Mouse (Mus musculus) left cerebral cortex, adult 9 months (tissue): ENCODE measurements at regions not wholly inside any gene's neighbourhood (a gene's known extent, or its start where the extent isn't known, plus 50 kb on each side); places are given as distances from the start of the nearest gene placed in this dataset.

Experiments
- DNase-seq, 2 experiments: peaks; one replicate each; pipeline ENCODE4 v3.0.0; 2022; ENCODE audit warnings: low spot score in 2 of 2

DNA sequence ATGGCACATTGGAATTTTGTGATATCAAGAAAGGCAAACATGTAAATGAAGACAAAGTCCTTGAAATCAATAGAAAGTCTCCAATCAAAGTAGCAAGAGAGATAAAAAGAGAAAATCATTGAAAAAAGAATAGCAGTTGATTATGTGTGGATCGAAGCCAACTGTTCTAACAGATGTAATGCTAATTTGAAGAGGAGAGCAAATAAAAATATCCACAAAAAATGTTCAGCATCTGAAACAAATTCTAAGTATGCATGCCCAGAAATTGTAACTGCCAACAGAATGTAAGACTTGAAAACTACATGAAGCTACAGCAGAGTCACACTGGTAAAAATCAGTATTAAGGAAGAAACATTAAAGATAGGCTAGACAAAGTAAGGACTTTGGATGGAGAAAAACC, 587.2 kb upstream of the Galntl6 start:
- DNase-seq: no peak

- DNase-seq: no peak
These were observed 579.0 kb upstream of the Galntl6 start for GRCm38 (mm10) chr8:59491392-59491791.

DNA sequence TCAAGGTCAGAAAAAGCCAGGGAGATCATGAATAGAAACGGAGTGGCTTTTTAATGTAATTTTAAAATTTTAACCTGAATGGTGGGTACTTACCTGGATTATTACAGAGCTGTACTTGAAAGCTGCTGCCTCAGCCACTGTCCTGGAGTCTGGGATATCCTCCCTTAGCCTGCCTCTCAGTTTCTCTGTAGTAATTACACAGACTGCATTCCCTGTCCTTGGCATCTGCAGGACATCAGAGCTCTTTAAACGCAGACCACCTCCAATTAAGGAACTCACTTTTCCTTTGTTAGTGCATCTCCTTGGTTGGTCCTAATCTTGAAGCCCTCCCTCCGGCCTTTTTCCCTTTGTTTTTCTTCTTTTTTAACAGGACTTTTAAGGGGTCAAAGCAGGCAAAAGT, 565.8 kb upstream of the Galntl6 start:
- DNase-seq: no peak

- DNase-seq: no peak
These were observed 561.8 kb upstream of the Galntl6 start for GRCm38 (mm10) chr8:59474195-59474594.

GRCm38 (mm10) chr8:59448622-59449021, 536.2 kb upstream of the Galntl6 start:
- DNase-seq: no peak

DNA sequence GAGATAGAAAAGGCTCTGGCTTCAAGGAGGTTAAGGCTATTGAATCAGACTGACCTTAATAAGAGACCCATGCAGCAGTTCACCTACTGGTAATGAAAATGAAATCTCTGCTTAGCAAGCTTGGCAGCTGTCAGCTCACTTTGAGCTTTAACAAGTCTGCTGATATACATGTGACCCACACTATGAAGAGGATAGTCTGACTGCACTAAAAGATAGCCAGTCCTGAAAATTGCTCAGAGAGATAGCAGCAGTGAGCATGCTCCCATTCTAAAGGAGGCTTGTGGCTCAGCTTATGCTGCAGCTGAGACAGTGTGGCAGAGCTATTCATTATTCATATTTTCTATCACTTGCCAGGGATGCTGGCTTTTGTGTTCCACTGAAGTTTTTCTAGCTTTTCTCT, 491.2 kb upstream of the Galntl6 start:
- DNase-seq: no peak

DNA sequence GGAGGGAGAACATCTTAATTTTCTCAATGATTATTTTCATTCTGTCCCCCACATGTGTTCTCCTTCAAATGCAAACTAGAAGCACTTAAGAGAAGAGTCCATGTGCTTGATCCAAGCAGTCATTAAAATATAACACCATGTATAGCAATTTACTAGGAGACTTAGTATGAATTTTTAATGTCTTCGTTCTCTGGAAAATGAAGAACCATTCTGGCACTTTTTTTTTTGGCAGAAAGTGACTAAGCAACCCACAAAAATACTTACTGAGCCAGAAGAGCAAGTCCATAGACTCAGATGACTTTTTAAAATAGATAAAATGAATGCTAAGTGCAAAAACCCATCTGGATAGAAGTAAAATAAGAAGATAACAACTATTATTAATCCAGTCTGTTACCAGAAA, 477.3 kb upstream of the Galntl6 start:
- no peak for DNase-seq

DNA sequence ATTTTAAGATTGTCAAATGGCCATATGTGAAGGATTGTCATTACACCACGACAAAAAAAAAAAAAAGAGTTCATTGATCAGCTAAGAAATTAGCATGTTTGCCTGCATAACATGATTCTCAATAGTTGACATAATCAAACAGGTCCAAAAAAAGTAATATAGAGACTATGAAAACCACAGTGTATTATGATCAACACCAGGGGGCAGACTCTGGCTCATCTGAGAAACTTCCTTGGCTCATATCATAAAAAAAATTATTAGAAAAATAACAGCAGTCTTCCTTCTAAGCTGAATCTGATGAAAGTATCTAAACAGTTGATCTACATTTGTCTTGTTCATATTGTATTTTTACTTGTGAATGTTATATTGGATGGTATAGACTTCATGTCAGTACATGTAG, 472.3 kb upstream of the Galntl6 start:
- DNase-seq: no peak

DNA sequence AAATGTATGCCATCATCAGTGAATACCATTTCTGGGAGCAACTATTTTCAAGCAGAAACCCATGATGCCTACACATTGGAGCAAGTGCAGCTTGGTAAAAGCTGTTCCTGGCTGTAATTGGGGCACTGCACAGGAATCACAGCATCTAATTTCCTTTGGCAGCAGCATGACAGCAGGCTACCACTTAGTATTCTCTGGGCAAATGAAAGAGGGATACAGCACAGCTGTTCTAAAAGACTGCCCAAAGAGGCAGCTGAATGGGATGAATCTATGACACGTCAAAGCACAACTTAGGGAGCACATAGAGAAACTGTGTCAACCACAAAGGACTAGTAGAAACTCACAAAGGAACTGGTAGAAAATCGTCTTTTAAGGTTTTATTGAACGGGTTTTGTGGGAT, 440.5 kb upstream of the Galntl6 start:
- peak; percentile 6 to 11 for DNase-seq

- no peak for DNase-seq
These were observed 422.6 kb upstream of the Galntl6 start for GRCm38 (mm10) chr8:59334990-59335389.
